8 mouse cellular contexts compared by ENCODE assay signal in genomic region chr3:89093175-89093574, GRCm38 (mm10). TPM values are rescaled to one million over a fixed set of nuclear protein-coding genes. Genes with fewer than 3 reads are reported as not detected.
DNase-seq lines count a peak whose midpoint lies in the region; ATAC-seq lines count a peak whose summit lies in the region.

Rusc1 (minus strand) TSS chr3:89093311.

- no peaks in the 10 kb centered on the region for H3K9me3 ChIP-seq in forebrain, embryonic 11.5 days (ENCODE audit: control insufficient read depth, low read length)
- H3K9me3 ChIP-seq in heart, embryonic 14.5 days (ENCODE audit: control insufficient read depth, low read length) = no peaks in the 10 kb centered on the region
- no peaks in the 10 kb centered on the region for H3K9me3 ChIP-seq in liver, embryonic 12.5 days (replicated peaks)
- H3K9me3 ChIP-seq in stomach, embryonic 14.5 days (ENCODE audit: control insufficient read depth, low read depth, low read length) = no peaks in the 10 kb centered on the region

- H3K4me2 ChIP-seq in forebrain, embryonic 11.5 days (ENCODE audit: low read depth, low read length, severe bottlenecking) = peak within 1 kb of the TSS; percentile 83
- peak within 1 kb of the TSS; percentile 52 for H3K4me2 ChIP-seq in heart, embryonic 14.5 days (ENCODE audit: low read length)
- peak within 1 kb of the TSS; percentile 99 for H3K4me2 ChIP-seq in liver, embryonic 12.5 days
- H3K4me2 ChIP-seq in stomach, embryonic 14.5 days (replicated peaks; ENCODE audit: low read depth, low read length) = peak within 1 kb of the TSS; percentile 41

- H3K27ac ChIP-seq in forebrain, embryonic 11.5 days (ENCODE audit: low read depth, low read length) = no peak within 1 kb of the TSS
- H3K27ac ChIP-seq in heart, embryonic 14.5 days (replicated peaks in 1 of 2; ENCODE audit: control insufficient read depth in 1 of 2, insufficient read depth in 1 of 2, low read depth in 2 of 2, low read length in 2 of 2) = no peak within 1 kb of the TSS
- no peak within 1 kb of the TSS for H3K27ac ChIP-seq in liver, embryonic 12.5 days
- no peak within 1 kb of the TSS for H3K27ac ChIP-seq in stomach, embryonic 14.5 days (ENCODE audit: low read length)

- WGBS in forebrain, embryonic 11.5 days = 0% methylated on average over 18 of the region's 18 CpGs
- 2% methylated on average over 18 of the region's 18 CpGs for WGBS in heart, embryonic 14.5 days
- 5% methylated on average over 18 of the region's 18 CpGs for WGBS in liver, embryonic 12.5 days (ENCODE audit: insufficient replicate concordance)
- WGBS in stomach, embryonic 14.5 days = 1% methylated on average over 18 of the region's 18 CpGs

- H3K27me3 ChIP-seq in forebrain, embryonic 11.5 days (ENCODE audit: control insufficient read depth, insufficient read depth, low read length) = peaks cover 16% of the 10 kb centered on the region
- peaks cover 25% of the 10 kb centered on the region for H3K27me3 ChIP-seq in heart, embryonic 14.5 days (ENCODE audit: control insufficient read depth, insufficient read depth, low read length)
- peaks cover 36% of the 10 kb centered on the region for H3K27me3 ChIP-seq in liver, embryonic 12.5 days (replicated peaks)
- H3K27me3 ChIP-seq in stomach, embryonic 14.5 days (ENCODE audit: control insufficient read depth, insufficient read depth, low read length) = no peaks in the 10 kb centered on the region

- H3K36me3 ChIP-seq in forebrain, embryonic 11.5 days (ENCODE audit: control insufficient read depth, insufficient read depth, low read length) = peaks cover 2% of the 10 kb centered on the region; the same call in 1 of the 2 replicates
- H3K36me3 ChIP-seq in heart, embryonic 14.5 days (ENCODE audit: control insufficient read depth, insufficient read depth, low read length) = peaks cover 37% of the 10 kb centered on the region
- peaks cover 45% of the 10 kb centered on the region for H3K36me3 ChIP-seq in liver, embryonic 12.5 days
- H3K36me3 ChIP-seq in stomach, embryonic 14.5 days (ENCODE audit: control insufficient read depth, insufficient read depth, low read length) = peaks cover 19% of the 10 kb centered on the region

- ATAC-seq in forebrain, embryonic 11.5 days (replicated peaks; ENCODE audit: low FRiP score) = peak; percentile 67
- 0 out of 2 replicates have a peak, but pooled peaks have one; percentile 24 for ATAC-seq in heart, embryonic 14.5 days (ENCODE audit: insufficient number of reproducible peaks, insufficient read depth, low FRiP score, low read depth)
- peak; percentile 55 for ATAC-seq in liver, embryonic 12.5 days
- peak; percentile 51; the same call in 1 of the 2 replicates for ATAC-seq in stomach, embryonic 14.5 days (ENCODE audit: insufficient number of reproducible peaks, insufficient read depth, low FRiP score, low read depth)

- peak within 1 kb of the TSS; percentile 3; the same call in 1 of the 2 replicates for H3K9ac ChIP-seq in forebrain, embryonic 11.5 days (ENCODE audit: low read length)
- H3K9ac ChIP-seq in heart, embryonic 14.5 days (ENCODE audit: low read length) = peak within 1 kb of the TSS; percentile 41; the same call in 1 of the 2 replicates
- H3K9ac ChIP-seq in liver, embryonic 12.5 days = peak within 1 kb of the TSS; percentile 18; the same call in 1 of the 2 replicates
- no peak within 1 kb of the TSS; the same call in 1 of the 2 replicates for H3K9ac ChIP-seq in stomach, embryonic 14.5 days (replicated peaks; ENCODE audit: low read depth, low read length)

- peak within 1 kb of the TSS; percentile 48 for H3K4me3 ChIP-seq in forebrain, embryonic 11.5 days (ENCODE audit: low read depth, low read length)
- H3K4me3 ChIP-seq in heart, embryonic 14.5 days (ENCODE audit: control insufficient read depth in 1 of 2, insufficient read depth in 1 of 2, low read depth in 1 of 2, low read length in 2 of 2) = peak within 1 kb of the TSS; percentile 20 to 35; a peak in 3 of 4 replicates
- peak within 1 kb of the TSS; percentile 65 for H3K4me3 ChIP-seq in liver, embryonic 12.5 days
- peak within 1 kb of the TSS; percentile 33 for H3K4me3 ChIP-seq in stomach, embryonic 14.5 days (ENCODE audit: low read depth, low read length)

- peaks cover 14% of the 10 kb centered on the region; the same call in 1 of the 2 replicates for H3K4me1 ChIP-seq in forebrain, embryonic 11.5 days (replicated peaks; ENCODE audit: control insufficient read depth, insufficient read depth, low read length)
- H3K4me1 ChIP-seq in heart, embryonic 14.5 days (ENCODE audit: control insufficient read depth in 2 of 2, insufficient read depth in 2 of 2, low read length in 2 of 2) = peaks cover 6% of the 10 kb centered on the region in 2 experiments; a peak in 2 of 4 replicates
- peaks cover 53% of the 10 kb centered on the region for H3K4me1 ChIP-seq in liver, embryonic 12.5 days
- H3K4me1 ChIP-seq in stomach, embryonic 14.5 days (ENCODE audit: control insufficient read depth, insufficient read depth, low read length) = peaks cover 15% of the 10 kb centered on the region

- peak; percentile 76 for DNase-seq in CD4-positive, CD25-positive, alpha-beta regulatory T cell, adult 2 months (ENCODE audit: low read depth, low spot score)
- DNase-seq in brain, embryonic 18.5 days (ENCODE audit: low read depth, low spot score) = peak; percentile 85
- peak; percentile 89 for DNase-seq in forebrain, embryonic 11.5 days (ENCODE audit: low spot score)
- DNase-seq in kidney, postnatal 10 days = peak; percentile 93
- DNase-seq in natural killer cell, adult 2 months (ENCODE audit: low spot score in 2 of 2) = peak; percentile 45 to 68

RNA-seq across cellular contexts. Expression of gene Rusc1, which starts in this region (rescaled TPM):
- polyA plus RNA-seq in forebrain, embryonic 11.5 days (2014; fragmentation: Nextera tagmentation; extraction: Ambion mirVana) = 23.9 and 24.5 TPM in 2 replicates
- 6.8 and 7.5 TPM in 2 replicates for polyA plus RNA-seq in heart, embryonic 14.5 days (2014; fragmentation: Nextera tagmentation; extraction: Ambion mirVana)
- polyA plus RNA-seq in liver, embryonic 12.5 days (2016; fragmentation: Nextera tagmentation; extraction: Ambion mirVana) = 7.7 and 8.8 TPM in 2 replicates
- 19.2 and 19.5 TPM in 2 replicates for polyA plus RNA-seq in stomach, embryonic 14.5 days (2014; fragmentation: Nextera tagmentation; extraction: Ambion mirVana)

Comparison
In these comparisons a context has a peak if more than half of its experiments do, and no peak if none do; other contexts are left out.
1. H3K4me2 ChIP-seq: peak in every context shown above with its lines; median percentile 99 in liver, embryonic 12.5 days; 83 in forebrain, embryonic 11.5 days; 52 in heart, embryonic 14.5 days; 41 in stomach, embryonic 14.5 days.